Mouse (Mus musculus): Measurements from ENCODE around the gene Utrn. TPM values are rescaled to one million over a fixed set of nuclear protein-coding genes. Genes with fewer than 3 reads are reported as not detected.

Gene Utrn
- total and polyA plus RNA-seq, 3 experiments: 0.31 to 1.1 (median 0.67) TPM

DNA sequence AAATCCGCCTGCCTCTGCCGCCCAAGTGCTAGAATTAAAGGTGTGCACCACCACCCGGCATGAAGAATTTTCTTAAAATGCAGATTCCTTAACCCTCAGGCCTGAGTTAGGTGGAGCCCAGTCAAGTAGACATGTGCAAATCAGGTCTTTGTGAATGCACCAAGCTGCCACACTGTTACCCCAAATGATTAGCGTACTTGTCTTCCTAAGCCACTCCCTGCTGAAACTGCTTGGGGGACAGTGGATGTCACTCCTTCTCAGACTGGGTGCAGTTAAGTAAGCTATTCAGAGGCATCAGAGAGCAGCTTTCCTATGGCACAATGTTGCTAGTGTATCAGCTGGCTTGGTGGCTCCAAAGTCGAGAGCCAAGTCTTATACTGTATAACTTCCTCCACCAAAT is 83.9 kb downstream of the Utrn start:
- H3K36me3 ChIP-seq (replicated peaks in 1 of 2; ENCODE audit: control insufficient read depth in 1 of 2, insufficient read depth in 1 of 2, low read length in 1 of 2): no peaks in the 10 kb centered on the region
- H3K27me3 ChIP-seq (replicated peaks): no peaks in the 10 kb centered on the region
- no peak overlapping the region for H3K9ac ChIP-seq (ENCODE audit: insufficient read depth, low read depth)
- H3K27ac ChIP-seq (ENCODE audit: insufficient read depth, low read depth): no peak overlapping the region
- in situ Hi-C loops (cut with MboI; ENCODE audit: low pct_ligation_motif_present, low pct_unique_long_range_greater_than_20kb, low sequenced_read_pairs) (no loop called here), dilution Hi-C loops (cut with MboI; ENCODE audit: extremely low pct_ligation_motif_present, extremely low pct_unique_long_range_greater_than_20kb, low sequenced_read_pairs) (no loop called here)
- no peak overlapping the region for H3K4me2 ChIP-seq (ENCODE audit: insufficient read depth, low read depth, poor library complexity, severe bottlenecking)
- no peak for DNase-seq (ENCODE audit: extremely low read depth)
- no peaks in the 10 kb centered on the region for H3K9me3 ChIP-seq (replicated peaks; ENCODE audit: low read length)
- 0 out of 4 replicates have a peak, but pooled peaks cover 0 to 3% of the 10 kb centered on the region in 2 experiments for H3K4me1 ChIP-seq (ENCODE audit: control insufficient read depth in 1 of 2, insufficient read depth in 2 of 2)
- no peak overlapping the region for H3K4me3 ChIP-seq (replicated peaks in 1 of 3; ENCODE audit: low read depth in 2 of 3, low read length in 2 of 3, poor library complexity in 1 of 3)
- no peaks in the 10 kb centered on the region for H3K79me2 ChIP-seq (replicated peaks; ENCODE audit: control insufficient read depth, extremely low read depth, insufficient read depth, poor library complexity, severe bottlenecking)
- TF ChIP-seq MYC (IDR thresholded peaks at IDR 0.05; ENCODE audit: low read depth, low read length) (no peak), NRF1 (IDR thresholded peaks at IDR 0.05; ENCODE audit: low read depth, low read length) (no peak), MAFK (IDR thresholded peaks at IDR 0.05; ENCODE audit: insufficient replicate concordance, low read length) (no peak)

DNA sequence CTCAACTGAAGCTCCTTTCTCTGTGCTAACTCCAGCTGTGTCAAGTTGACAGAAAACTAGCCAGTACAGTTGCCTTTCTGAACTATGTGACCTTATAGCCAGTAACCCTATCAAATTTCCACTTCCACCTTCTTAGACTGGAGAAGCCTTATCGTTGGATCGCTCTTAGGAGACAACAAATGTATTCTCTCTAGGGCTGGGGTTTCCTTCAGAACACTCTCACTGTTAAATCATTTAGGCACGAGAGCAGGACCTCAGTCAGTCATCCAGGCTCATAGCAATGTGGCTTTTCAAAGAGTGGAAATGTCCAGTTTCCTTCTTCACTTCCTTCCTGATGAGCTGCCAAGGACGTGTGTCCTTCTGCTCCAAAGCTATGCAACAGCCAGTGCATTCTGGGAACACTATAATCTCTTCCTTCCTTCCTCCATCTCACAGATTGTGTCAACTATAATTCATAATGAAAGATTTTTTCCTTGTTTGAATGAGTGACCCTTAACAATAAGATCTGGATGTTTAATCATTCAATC is 87.7 kb downstream of the Utrn start:
- Histone ChIP-seq H3K9ac (ENCODE audit: insufficient read depth, low read depth) (no peak overlapping the region), H3K27me3 (replicated peaks) (no peaks in the 10 kb centered on the region), H3K4me3 (replicated peaks in 1 of 3; ENCODE audit: low read depth in 2 of 3, low read length in 2 of 3, poor library complexity in 1 of 3) (no peak overlapping the region), H3K4me1 (ENCODE audit: control insufficient read depth in 1 of 2, insufficient read depth in 2 of 2) (no peaks in the 10 kb centered on the region), H3K27ac (ENCODE audit: insufficient read depth, low read depth) (no peak overlapping the region), H3K36me3 (replicated peaks in 1 of 2; ENCODE audit: control insufficient read depth in 1 of 2, insufficient read depth in 1 of 2, low read length in 1 of 2) (no peaks in the 10 kb centered on the region), H3K4me2 (ENCODE audit: insufficient read depth, low read depth, poor library complexity, severe bottlenecking) (no peak overlapping the region), H3K9me3 (replicated peaks; ENCODE audit: low read length) (peaks cover 5% of the 10 kb centered on the region), H3K79me2 (replicated peaks; ENCODE audit: control insufficient read depth, extremely low read depth, insufficient read depth, poor library complexity, severe bottlenecking) (no peaks in the 10 kb centered on the region)
- DNase-seq (ENCODE audit: extremely low read depth): no peak
- in situ Hi-C loops (cut with MboI; ENCODE audit: low pct_ligation_motif_present, low pct_unique_long_range_greater_than_20kb, low sequenced_read_pairs): no loop called here
- TF ChIP-seq MAZ (IDR thresholded peaks at IDR 0.05; ENCODE audit: low read depth, low read length) (no peak), POLR2A (IDR thresholded peaks at IDR 0.05; ENCODE audit: low read depth, low read length) (no peak), NRF1 (IDR thresholded peaks at IDR 0.05; ENCODE audit: low read depth, low read length) (no peak), RAD21 (IDR thresholded peaks at IDR 0.05; ENCODE audit: low read depth, low read length) (no peak), CHD2 (IDR thresholded peaks at IDR 0.05; ENCODE audit: low read length) (no peak), ZC3H11A (IDR thresholded peaks at IDR 0.05; ENCODE audit: low read depth, low read length) (no peak), MEF2A (IDR thresholded peaks at IDR 0.05; ENCODE audit: borderline replicate concordance, low read depth, low read length) (no peak), CTCF (conservative IDR thresholded peaks at IDR 0.05 in 1 of 2, IDR thresholded peaks at IDR 0.05 in 1 of 2; ENCODE audit: low read depth in 2 of 2, low read length in 2 of 2) (no peak), ZKSCAN1 (IDR thresholded peaks at IDR 0.05; ENCODE audit: borderline replicate concordance, low read depth, low read length) (no peak)
- dilution Hi-C loops (cut with MboI; ENCODE audit: extremely low pct_ligation_motif_present, extremely low pct_unique_long_range_greater_than_20kb, low sequenced_read_pairs): no loop called here

DNA sequence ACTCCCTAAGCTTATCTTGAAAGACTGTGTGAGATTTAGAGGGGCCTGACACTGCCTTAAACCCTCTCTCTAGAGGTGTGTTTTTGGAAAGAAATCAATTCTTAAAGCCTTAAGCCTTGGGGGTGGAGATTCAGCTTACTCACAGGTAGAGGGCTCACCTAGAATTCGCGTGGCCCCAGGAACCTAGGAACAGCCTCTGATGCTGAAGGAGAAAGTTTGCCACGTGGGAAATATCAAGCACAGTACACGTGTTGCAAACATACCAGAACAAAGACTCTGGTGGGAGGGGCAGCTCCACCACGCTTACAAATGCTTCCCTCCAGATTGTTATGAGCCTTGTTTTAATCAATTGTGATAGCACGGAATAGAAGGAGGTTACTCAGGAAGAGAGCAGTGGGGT is 96.0 kb downstream of the Utrn start:
- H3K79me2 ChIP-seq (replicated peaks; ENCODE audit: control insufficient read depth, extremely low read depth, insufficient read depth, poor library complexity, severe bottlenecking): no peaks in the 10 kb centered on the region
- no peak overlapping the region for H3K9ac ChIP-seq (ENCODE audit: insufficient read depth, low read depth)
- no peaks in the 10 kb centered on the region for H3K27me3 ChIP-seq (replicated peaks)
- DNase-seq (ENCODE audit: extremely low read depth): no peak
- no peak overlapping the region for H3K4me2 ChIP-seq (ENCODE audit: insufficient read depth, low read depth, poor library complexity, severe bottlenecking)
- no peaks in the 10 kb centered on the region for H3K4me1 ChIP-seq (ENCODE audit: control insufficient read depth in 1 of 2, insufficient read depth in 2 of 2)
- no peaks in the 10 kb centered on the region for H3K36me3 ChIP-seq (replicated peaks in 1 of 2; ENCODE audit: control insufficient read depth in 1 of 2, insufficient read depth in 1 of 2, low read length in 1 of 2)
- in situ Hi-C loops (cut with MboI; ENCODE audit: low pct_ligation_motif_present, low pct_unique_long_range_greater_than_20kb, low sequenced_read_pairs) (no loop called here), dilution Hi-C loops (cut with MboI; ENCODE audit: extremely low pct_ligation_motif_present, extremely low pct_unique_long_range_greater_than_20kb, low sequenced_read_pairs) (no loop called here)
- H3K9me3 ChIP-seq (replicated peaks; ENCODE audit: low read length): peaks cover 5% of the 10 kb centered on the region
- no peak overlapping the region for H3K27ac ChIP-seq (ENCODE audit: insufficient read depth, low read depth)
- TF ChIP-seq PAX5 (IDR thresholded peaks at IDR 0.05; ENCODE audit: low read length): no peak
- no peak for TF ChIP-seq USF2 (conservative IDR thresholded peaks at IDR 0.05; ENCODE audit: low read depth, low read length)
- TF ChIP-seq JUN (IDR thresholded peaks at IDR 0.05; ENCODE audit: insufficient read depth, low read depth, low read length): no peak
- TF ChIP-seq CHD1 (IDR thresholded peaks at IDR 0.05; ENCODE audit: low read depth, low read length): no peak
- no peak for TF ChIP-seq MYC (IDR thresholded peaks at IDR 0.05; ENCODE audit: low read depth, low read length)
- no peak for TF ChIP-seq ZC3H11A (IDR thresholded peaks at IDR 0.05; ENCODE audit: low read depth, low read length)
- TF ChIP-seq EP300 (IDR thresholded peaks at IDR 0.05; ENCODE audit: low read length): no peak
- no peak for TF ChIP-seq GABPA (IDR thresholded peaks at IDR 0.05; ENCODE audit: insufficient replicate concordance, low read depth, low read length)
- no peak for TF ChIP-seq E2F4 (IDR thresholded peaks at IDR 0.05; ENCODE audit: insufficient replicate concordance, low read depth, low read length)
- no peak for TF ChIP-seq ZNF384 (IDR thresholded peaks at IDR 0.05; ENCODE audit: low read depth, low read length)
- TF ChIP-seq CHD2 (IDR thresholded peaks at IDR 0.05; ENCODE audit: low read length): no peak
- no peak for TF ChIP-seq NELFE (IDR thresholded peaks at IDR 0.05; ENCODE audit: low read depth, low read length)
- no peak for TF ChIP-seq IRF4 (IDR thresholded peaks at IDR 0.05; ENCODE audit: low read depth, low read length)
- TF ChIP-seq POLR2AphosphoS2 (IDR thresholded peaks at IDR 0.05; ENCODE audit: low read depth, low read length): no peak
- H3K4me3 ChIP-seq (replicated peaks in 1 of 3; ENCODE audit: low read depth in 2 of 3, low read length in 2 of 3, poor library complexity in 1 of 3): no peak overlapping the region
